Mouse (Mus musculus): Measurements from ENCODE around the gene Lrrc29.

Gene Lrrc29

GRCm38 (mm10) chr8:105343791-105344574 is 17.9 kb upstream of the Lrrc29 start:
- no peak for DNase-seq (ENCODE audit: low read depth)

DNA sequence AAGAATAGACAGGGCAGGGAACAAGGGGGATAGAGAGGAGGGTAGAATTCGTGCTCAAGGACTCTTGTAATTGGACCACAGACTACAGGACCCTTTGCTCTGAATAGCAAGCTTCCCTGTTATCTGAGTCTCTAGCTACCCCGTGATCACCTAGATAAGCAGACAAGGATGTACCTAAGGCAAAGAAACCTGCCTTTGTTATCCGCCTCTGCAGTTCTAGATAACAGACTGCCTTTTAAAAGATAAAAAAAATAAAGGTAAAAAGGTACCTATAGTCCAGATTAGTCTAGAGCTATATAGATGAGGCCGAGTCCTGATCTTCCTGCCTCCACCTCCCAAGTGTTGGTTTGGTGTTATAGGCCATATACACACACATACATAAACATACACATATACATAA is 16.7 kb upstream of the Lrrc29 start:
- DNase-seq (ENCODE audit: low read depth) = no peak

DNA sequence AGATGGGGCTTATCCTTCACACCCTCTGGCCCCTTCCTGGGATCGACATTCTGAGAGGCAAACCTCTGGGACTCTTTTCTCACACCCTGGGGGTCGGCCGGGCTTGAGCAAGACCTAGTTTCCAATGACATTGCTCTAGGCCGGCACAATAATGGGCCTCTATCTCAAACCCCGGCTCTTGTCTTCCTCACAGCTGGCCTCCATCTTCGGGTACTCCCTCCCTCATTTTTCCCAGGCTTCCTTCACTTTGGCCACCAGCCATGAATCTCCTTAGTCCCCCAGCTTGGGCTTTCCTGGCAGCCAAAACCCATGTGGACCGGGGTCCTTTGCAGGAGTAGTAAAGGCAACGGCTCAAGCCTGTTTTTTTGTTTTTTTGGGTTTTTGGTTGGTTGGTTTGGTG is 15.3 kb upstream of the Lrrc29 start:
- DNase-seq (ENCODE audit: low read depth) = no peak

DNA sequence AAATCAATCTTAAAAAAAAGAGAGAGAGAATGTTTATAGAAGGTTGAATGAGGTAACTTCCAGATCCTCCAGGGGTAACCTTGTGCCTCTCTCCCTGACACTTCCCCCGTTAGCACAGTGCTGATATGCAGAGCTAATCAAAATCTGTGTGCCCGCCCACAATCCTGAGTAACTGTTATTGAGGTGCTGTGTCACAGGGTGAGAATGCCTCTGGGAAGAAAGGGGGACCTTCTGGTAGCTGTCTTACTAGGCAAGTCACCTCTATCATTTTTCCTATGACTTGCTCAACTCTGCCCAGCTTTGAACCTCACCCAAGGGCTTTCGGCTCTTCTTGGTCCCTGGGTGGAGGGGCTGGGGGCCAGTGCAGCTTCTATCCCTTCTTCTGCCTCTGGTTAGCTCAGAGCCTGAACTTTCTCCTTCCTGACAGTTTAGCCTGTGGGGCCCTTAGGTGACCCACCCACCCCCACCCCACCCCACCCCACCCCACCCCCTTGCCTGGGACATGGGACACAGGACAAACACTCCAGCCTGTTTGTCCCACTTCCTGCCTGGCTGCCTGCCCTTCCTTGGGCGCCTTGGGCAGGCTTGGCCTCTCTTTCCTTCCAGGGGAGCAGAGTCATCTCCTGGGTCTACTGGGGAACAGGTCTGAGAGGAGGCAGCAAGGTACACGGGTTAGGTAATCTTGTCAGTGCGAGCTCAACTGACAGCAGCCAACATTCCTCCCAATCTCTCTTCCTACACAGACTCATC is 14.0 kb upstream of the Lrrc29 start:
- no peak for DNase-seq (ENCODE audit: low read depth)

GRCm38 (mm10) chr8:105338992-105339391 is 12.9 kb upstream of the Lrrc29 start:
- DNase-seq (ENCODE audit: low read depth) = no peak

- DNase-seq (ENCODE audit: low read depth) = no peak
Measured at GRCm38 (mm10) chr8:105336373-105337130, 10.5 kb upstream of the Lrrc29 start.

GRCm38 (mm10) chr8:105332523-105332922 is 6.4 kb upstream of the Lrrc29 start:
- no peak for DNase-seq (ENCODE audit: low read depth)

DNA sequence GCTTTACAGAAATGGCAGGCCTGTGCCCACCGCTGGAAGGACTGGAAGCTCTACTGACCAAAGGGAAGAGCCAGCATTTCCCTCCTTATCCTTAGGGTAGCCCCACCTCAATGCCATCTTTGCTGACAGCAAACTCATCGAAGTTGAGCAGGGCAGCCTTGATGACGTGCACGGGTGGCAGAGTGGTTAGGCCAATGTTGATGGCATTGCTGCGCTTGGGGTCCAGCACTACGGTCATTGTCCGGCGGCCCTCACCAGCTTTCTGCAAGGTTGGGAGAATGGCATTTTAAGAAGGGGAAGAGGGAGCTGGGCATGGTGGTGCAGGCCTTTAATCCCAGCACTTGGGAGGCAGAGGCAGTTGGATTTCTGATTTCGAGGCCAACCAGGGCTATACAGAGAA is 5.9 kb upstream of the Lrrc29 start:
- DNase-seq (ENCODE audit: low read depth) = no peak

GRCm38 (mm10) chr8:105331469-105331868 is 5.4 kb upstream of the Lrrc29 start:
- DNase-seq (ENCODE audit: low read depth) = no peak

- no peak for DNase-seq (ENCODE audit: low read depth)
Measured at GRCm38 (mm10) chr8:105330325-105330724, 4.2 kb upstream of the Lrrc29 start.

DNA sequence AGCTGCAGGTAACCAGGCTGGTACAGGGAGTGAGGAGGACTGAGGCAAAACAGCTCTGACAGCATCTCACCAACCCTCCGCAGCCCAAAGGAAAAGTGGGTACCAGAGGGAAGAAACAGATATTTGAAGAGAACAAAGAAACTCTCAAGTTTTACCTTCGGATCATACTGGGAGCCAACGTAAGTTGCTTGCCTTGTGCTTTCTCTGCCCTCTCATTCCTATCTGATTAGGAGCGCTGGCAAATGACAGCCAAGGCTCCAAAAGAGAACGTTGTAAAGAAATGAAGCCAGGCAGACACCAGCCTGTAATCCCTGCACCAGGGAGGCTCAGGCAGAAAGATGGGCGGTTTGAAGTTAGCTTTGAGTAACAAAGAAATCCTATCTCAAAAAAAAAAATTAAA is 890 bp upstream of the Lrrc29 start:
- DNase-seq (ENCODE audit: low read depth) = no peak

DNA sequence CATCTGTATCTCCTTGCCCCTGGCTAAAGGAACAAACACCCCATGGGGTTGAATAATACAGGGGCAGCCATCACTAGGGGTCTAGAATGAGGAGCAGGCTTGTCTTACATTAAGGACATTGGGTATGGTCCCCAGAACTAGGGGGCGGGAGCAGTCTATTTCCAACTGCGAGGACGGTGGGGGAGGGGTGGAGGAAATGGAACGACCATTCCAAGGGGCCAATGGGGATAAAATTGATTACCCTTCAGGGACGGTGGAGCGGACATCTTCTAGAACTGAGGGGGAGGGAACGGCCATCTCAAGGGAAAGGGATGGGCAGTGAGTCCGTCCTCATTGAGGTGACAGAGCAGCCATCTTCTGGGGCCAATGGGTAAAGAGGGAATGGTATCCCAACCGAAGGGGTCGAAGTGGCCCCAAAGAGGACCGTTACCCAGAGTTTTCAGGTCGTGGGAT is 411 bp downstream of the Lrrc29 start:
- no peak for DNase-seq (ENCODE audit: low read depth)

GRCm38 (mm10) chr8:105323183-105323582 is 2.9 kb downstream of the Lrrc29 start:
- DNase-seq (ENCODE audit: low read depth) = no peak

DNA sequence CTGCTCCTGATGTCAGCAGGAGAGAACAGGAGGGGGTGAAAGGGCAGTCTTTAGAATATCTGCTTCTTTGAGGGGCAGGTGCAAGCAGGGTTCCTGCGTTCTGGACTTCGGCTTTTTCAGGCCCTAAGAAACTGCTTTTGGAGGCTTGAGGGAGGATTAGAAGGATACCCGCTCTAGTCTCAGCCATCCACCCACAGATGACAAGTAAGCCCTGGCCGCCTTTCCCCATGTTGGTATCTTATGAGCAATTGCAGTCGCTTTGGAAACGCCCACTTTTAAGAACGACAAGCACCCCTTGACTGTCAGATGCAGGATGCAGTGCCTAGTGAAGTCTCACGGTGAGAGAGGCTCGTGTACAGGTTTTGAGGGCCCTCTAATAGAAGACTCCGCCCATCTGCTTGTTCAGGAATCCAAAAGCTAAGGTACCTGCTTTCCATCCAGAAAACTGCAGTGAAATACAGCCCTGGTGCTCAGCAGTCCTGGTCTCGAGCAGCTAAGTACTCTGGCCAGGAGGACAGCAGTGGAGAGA is 7.4 kb downstream of the Lrrc29 start:
- DNase-seq (ENCODE audit: low read depth) = no peak

- peak; percentile 44 for DNase-seq (ENCODE audit: low read depth)
Measured at GRCm38 (mm10) chr8:105317941-105318340, 8.1 kb downstream of the Lrrc29 start.

DNA sequence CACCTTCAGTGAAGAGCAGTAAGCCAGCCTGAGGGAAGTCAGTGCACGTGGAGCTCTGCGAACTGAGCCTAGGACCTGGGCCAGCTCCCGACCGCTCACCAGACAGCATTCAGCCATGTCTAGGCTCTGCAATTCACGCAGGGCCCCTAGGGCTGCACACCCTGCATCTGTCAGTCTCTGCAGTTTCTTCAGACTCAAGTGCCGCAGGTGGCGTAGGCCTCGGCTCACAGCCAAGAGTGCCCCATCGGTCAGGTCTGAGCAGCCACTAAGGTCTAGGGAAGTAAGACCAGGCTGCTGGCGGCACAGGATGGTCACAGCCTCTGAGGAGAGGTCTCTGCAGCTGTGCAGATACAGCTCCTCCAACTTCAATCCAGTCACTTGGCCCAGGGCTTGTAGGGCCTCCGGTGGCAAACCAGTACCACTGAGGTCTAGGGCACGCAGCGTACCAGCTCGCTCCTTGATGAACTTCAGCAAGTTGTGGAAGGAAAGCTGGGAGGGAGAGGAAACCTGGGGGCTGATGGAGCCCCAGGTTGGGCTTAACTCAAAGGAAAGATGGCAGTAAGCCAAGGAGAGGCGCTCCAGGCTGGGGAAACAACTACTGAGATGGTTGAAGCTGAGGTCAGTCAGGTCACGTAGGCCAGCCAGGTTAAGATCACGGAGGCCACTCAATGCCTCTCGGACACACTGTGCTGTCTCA is 10.9 kb downstream of the Lrrc29 start:
- DNase-seq (ENCODE audit: low read depth) = no peak

DNA sequence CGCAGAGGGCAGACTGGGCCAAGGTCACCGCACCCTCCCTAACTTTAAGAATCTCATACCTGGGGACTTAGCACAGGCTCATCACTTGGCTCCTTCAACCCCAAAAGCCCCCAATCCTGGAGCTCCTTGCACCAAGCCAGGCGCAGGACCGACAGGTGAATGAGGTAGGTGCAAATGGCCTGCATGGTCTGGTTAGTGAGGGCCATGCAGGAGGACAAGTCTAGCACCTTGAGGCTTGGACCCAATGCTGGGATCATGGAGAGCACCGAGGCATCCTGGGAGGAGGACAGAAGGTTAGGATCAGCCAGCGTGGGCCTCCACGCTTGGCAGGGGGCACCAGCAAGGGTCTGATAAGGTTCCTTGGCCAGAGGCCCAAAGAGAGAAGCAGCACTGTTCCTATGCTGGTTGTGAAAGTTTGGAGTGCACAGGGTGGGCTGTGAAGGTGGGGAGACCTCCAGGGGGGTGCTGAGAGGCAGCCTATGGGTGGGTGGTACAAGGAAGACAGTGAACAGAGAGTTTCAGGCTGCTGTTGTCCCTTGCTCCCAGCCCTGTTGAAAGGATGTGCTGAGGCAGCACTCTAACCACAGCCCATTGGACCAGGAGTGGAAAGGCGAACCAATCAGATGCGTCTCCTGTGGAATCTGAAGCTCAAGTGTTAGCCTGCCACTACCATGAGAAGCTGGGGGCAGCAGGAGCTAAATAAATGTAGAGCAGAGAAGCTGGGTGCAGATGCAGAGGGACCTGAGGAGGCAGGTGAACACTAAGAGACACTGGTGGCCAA is 12.3 kb downstream of the Lrrc29 start:
- no peak for DNase-seq (ENCODE audit: low read depth)

DNA sequence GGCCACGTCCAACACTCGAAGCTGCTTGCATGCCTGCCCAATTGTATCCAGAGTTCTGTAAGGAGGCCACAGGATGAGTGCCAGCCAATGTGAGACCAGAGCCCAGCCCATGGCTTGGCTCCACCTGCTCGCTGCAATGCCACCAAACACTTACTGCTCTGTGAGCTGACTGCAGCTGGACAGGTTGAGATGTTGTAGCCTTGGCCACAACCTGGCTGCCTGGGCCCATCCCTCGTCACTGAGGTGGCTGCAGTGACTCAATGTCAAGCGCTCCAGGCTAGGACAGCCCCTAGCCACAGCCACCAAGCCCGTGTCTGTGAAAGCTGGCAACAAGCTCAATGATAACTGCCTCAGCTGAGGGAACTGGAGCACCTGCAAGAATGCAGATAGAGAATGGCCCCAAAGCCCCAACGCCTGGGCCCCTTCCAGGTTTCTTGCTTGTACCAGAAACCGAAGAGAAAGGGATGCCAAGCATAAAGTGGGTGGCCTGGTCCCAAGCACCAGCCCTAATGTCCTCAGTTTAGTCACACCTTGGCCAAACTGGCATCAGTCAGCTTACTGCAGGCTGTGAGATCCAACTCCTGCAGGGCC is 13.1 kb downstream of the Lrrc29 start:
- DNase-seq (ENCODE audit: low read depth) = no peak

GRCm38 (mm10) chr8:105311718-105312117 is 14.4 kb downstream of the Lrrc29 start:
- no peak for DNase-seq (ENCODE audit: low read depth)

DNA sequence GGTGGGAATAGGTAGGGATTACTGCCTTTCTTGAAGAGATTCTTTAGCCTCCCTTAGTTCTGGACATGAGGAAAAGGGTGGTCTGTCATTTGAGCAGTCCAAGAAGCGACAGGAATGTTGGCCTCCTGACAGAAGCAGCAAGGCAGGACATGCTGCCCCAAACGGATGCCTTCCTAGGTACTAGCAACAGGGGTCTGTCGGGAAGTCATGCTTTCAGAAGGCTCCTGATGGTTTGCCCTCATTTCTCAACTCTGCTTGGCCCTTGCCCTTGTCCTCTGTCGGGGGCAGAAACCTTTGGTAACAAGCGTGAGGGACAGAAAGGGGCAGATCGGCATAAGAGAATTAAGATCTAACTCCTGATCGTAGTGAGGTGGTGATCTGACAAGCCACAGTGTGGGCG is 16.0 kb downstream of the Lrrc29 start:
- no peak for DNase-seq (ENCODE audit: low read depth)
